Mouse (Mus musculus) olfactory bulb, adult 2 months (tissue): Measurements from ENCODE around the gene Zfp988.
"Not testable (repeated sequence)": the region's sequence is repeated elsewhere in the genome, so short reads cannot be mapped to it uniquely, and the experiment has no call there.

Experiments used
- CTCF ChIP-seq: fragments of 200-500 bp; IDR thresholded peaks from 2 replicates; pipeline ENCODE4 v1.5.1; 2012; ENCODE audit warnings: low read depth, mild to moderate bottlenecking, low read length, moderate library complexity; ENCODE audit not compliant: insufficient read depth
- POLR2A ChIP-seq: fragments of 200-500 bp; IDR thresholded peaks from 2 replicates; pipeline ENCODE4 v1.6.1; 2012; ENCODE audit warnings: mild to moderate bottlenecking, low read depth, low read length, moderate library complexity; ENCODE audit not compliant: insufficient read depth

- TF ChIP-seq CTCF, POLR2A: not testable (repeated sequence)
These were observed 30.3 kb upstream of the Zfp988 start for GRCm38 (mm10) chr4:147275021-147275772.
